Mouse (Mus musculus): Measurements from ENCODE around the gene Zfp423. TPM values are rescaled to one million over a fixed set of nuclear protein-coding genes. Genes with fewer than 3 reads are reported as not detected.

Gene Zfp423
- polyA plus RNA-seq, 1 experiment from 2014 or later = 7.0 TPM

DNA sequence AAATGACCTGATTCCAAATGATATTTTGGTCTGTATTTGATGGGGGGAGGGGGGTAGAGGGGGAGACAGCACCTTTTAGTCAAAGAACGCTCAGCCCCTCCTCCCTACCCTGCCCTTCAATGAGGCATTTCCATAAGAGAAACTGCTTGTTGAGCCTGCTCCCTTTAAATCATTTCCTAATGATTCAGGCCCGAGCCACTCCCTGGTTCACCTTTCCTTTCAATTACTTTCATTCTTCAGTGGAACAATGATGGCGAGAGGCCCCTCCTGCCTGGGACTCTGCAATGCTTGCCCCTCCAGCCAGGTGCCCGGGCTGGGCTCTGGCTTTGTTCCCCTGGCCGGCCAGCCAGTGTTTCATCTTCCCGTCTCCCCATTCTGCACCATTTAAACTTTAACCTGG is 329.7 kb downstream of the Zfp423 start:
- no peaks in the 10 kb centered on the region; the same call in 1 of the 2 replicates for H3K4me1 ChIP-seq (ENCODE audit: control insufficient read depth, insufficient read depth, low read length)
- no peak overlapping the region for H3K4me3 ChIP-seq (replicated peaks; ENCODE audit: low read length)
- no peak overlapping the region for H3K4me2 ChIP-seq (ENCODE audit: low read depth, low read length)
- ATAC-seq (ENCODE audit: insufficient read depth, low FRiP score) = no peak
- no peak overlapping the region for H3K9ac ChIP-seq (ENCODE audit: low read length)
- H3K27ac ChIP-seq (ENCODE audit: low read length) = no peak overlapping the region
- WGBS = 40% methylated on average over 6 of the region's 6 CpGs
- H3K9me3 ChIP-seq (replicated peaks; ENCODE audit: control insufficient read depth, low read length) = no peaks in the 10 kb centered on the region
- H3K27me3 ChIP-seq (ENCODE audit: control insufficient read depth, insufficient read depth, low read length) = no peaks in the 10 kb centered on the region
- no peaks in the 10 kb centered on the region for H3K36me3 ChIP-seq (ENCODE audit: control insufficient read depth, insufficient read depth, low read length)

DNA sequence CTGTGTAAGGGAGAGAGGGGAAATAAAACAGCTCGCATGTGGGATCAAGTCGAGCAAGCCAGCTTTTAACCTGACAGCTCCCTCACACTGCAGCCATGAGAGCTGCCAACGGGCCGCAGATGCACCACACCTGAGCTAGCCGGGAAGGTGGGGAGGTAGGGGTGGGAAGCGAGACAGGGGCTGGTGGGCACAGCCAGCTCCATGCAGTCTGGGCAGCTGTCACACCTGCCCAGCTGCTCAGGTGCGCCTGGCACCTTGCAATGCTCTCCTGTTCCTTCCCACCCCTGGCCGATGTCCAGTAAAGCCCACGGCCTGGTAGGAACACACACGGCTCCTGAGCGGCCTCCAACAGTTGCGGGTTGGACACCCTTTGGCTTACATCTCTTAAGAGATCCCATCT is 338.2 kb downstream of the Zfp423 start:
- WGBS = 78% methylated on average over 12 of the region's 12 CpGs
- Histone ChIP-seq H3K4me2 (ENCODE audit: low read depth, low read length) (no peak overlapping the region), H3K27ac (ENCODE audit: low read length) (no peak overlapping the region), H3K27me3 (ENCODE audit: control insufficient read depth, insufficient read depth, low read length) (no peaks in the 10 kb centered on the region), H3K4me1 (ENCODE audit: control insufficient read depth, insufficient read depth, low read length) (no peaks in the 10 kb centered on the region), H3K9ac (ENCODE audit: low read length) (no peak overlapping the region), H3K4me3 (replicated peaks; ENCODE audit: low read length) (no peak overlapping the region), H3K36me3 (ENCODE audit: control insufficient read depth, insufficient read depth, low read length) (no peaks in the 10 kb centered on the region), H3K9me3 (replicated peaks; ENCODE audit: control insufficient read depth, low read length) (no peaks in the 10 kb centered on the region)
- no peak for ATAC-seq (ENCODE audit: insufficient read depth, low FRiP score)

DNA sequence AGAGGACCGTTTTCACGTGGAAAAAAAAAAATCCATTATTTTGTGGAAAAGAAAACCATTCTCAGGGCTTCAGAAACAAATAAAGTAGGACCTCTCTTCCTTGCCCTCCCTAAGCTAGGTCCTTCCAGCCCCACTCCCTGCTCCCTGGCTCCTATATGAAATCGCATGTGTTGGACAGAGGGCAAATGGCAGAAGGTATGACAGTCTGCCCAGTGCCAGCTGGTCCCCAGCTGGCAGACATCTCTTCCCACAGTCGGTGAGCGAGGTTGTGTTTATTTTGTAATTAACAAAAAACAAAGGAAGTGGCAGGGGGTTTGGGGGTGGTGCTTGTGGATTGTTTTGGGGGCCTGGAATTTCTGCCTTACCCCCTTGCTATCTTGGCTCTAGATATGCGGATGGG is 339.2 kb downstream of the Zfp423 start:
- Histone ChIP-seq H3K9ac (ENCODE audit: low read length) (no peak overlapping the region), H3K27ac (ENCODE audit: low read length) (no peak overlapping the region), H3K9me3 (replicated peaks; ENCODE audit: control insufficient read depth, low read length) (no peaks in the 10 kb centered on the region), H3K36me3 (ENCODE audit: control insufficient read depth, insufficient read depth, low read length) (no peaks in the 10 kb centered on the region), H3K4me3 (replicated peaks; ENCODE audit: low read length) (no peak overlapping the region), H3K4me1 (ENCODE audit: control insufficient read depth, insufficient read depth, low read length) (no peaks in the 10 kb centered on the region), H3K4me2 (ENCODE audit: low read depth, low read length) (no peak overlapping the region), H3K27me3 (ENCODE audit: control insufficient read depth, insufficient read depth, low read length) (no peaks in the 10 kb centered on the region)
- WGBS = 62% methylated on average over 6 of the region's 6 CpGs
- ATAC-seq (ENCODE audit: insufficient read depth, low FRiP score) = no peak

DNA sequence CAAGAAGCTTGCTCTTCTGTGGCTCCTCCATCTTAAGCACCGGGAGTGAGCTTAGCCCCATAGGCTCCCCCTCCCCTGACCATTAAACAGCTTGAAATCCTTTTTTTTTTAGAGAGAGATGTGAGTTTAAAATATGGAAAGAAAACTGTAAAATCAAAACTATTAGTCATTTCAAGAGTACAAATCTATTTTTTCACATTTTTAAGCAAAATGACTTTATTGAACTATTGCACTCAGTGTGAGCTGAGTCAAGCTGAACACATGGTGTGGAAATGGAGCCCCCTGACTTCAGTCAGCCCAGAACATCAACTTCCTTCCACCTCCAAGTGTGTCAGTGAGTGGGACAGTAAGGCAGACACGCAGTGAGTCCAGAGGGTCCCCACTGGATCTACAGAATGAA is 339.9 kb downstream of the Zfp423 start:
- Histone ChIP-seq H3K27ac (ENCODE audit: low read length) (no peak overlapping the region), H3K27me3 (ENCODE audit: control insufficient read depth, insufficient read depth, low read length) (no peaks in the 10 kb centered on the region), H3K4me1 (ENCODE audit: control insufficient read depth, insufficient read depth, low read length) (no peaks in the 10 kb centered on the region), H3K4me3 (replicated peaks; ENCODE audit: low read length) (no peak overlapping the region), H3K9me3 (replicated peaks; ENCODE audit: control insufficient read depth, low read length) (no peaks in the 10 kb centered on the region), H3K4me2 (ENCODE audit: low read depth, low read length) (no peak overlapping the region), H3K9ac (ENCODE audit: low read length) (0 out of 2 replicates have a peak overlapping the region, but pooled peaks have one; percentile 5), H3K36me3 (ENCODE audit: control insufficient read depth, insufficient read depth, low read length) (no peaks in the 10 kb centered on the region)
- no peak for ATAC-seq (ENCODE audit: insufficient read depth, low FRiP score)
- 72% methylated on average over 2 of the region's 2 CpGs for WGBS

DNA sequence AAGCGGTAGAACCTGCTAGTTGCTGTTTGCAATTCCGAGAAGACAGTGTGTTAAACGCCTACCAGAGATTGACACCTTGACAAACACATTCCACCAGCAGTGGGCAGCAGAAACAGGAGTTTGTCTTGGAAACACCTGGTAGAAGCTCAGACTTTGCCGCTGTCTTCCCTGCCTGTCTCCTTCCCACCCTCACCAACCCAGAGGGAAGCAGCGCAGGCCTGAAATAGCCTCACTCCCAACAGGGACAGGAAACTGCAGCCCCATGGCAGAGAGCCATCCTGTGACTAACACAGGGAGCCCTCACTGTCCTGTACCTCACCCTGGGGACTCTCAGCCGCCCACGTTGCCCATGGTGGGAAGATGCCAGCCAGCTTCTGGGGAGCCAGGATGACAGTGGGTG is 340.3 kb downstream of the Zfp423 start:
- Histone ChIP-seq H3K4me1 (ENCODE audit: control insufficient read depth, insufficient read depth, low read length) (no peaks in the 10 kb centered on the region), H3K27ac (ENCODE audit: low read length) (no peak overlapping the region), H3K9ac (ENCODE audit: low read length) (0 out of 2 replicates have a peak overlapping the region, but pooled peaks have one; percentile 5), H3K4me3 (replicated peaks; ENCODE audit: low read length) (no peak overlapping the region), H3K9me3 (replicated peaks; ENCODE audit: control insufficient read depth, low read length) (no peaks in the 10 kb centered on the region), H3K4me2 (ENCODE audit: low read depth, low read length) (no peak overlapping the region), H3K36me3 (ENCODE audit: control insufficient read depth, insufficient read depth, low read length) (no peaks in the 10 kb centered on the region), H3K27me3 (ENCODE audit: control insufficient read depth, insufficient read depth, low read length) (no peaks in the 10 kb centered on the region)
- 32% methylated on average over 7 of the region's 7 CpGs for WGBS
- no peak for ATAC-seq (ENCODE audit: insufficient read depth, low FRiP score)

DNA sequence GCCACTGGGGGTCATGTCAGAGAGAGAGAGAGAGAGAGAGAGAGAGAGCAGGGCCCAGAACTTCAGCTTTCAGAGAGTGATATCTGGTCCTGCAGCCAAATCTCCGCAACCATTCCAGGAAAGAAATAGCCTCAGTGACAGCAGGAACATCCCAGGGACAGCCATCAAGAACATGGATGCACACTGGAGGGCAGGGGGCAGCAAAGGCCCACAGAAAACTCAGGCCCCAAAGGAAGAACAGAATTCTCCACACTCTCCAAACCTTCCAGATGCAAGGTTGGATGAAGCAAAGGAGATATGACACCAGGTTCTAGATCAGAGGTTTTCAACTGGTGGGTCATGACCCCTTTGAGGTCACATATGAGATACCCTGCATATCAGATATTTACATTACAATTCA is 345.7 kb downstream of the Zfp423 start:
- Histone ChIP-seq H3K27ac (ENCODE audit: low read length) (no peak overlapping the region), H3K4me3 (replicated peaks; ENCODE audit: low read length) (no peak overlapping the region), H3K27me3 (ENCODE audit: control insufficient read depth, insufficient read depth, low read length) (no peaks in the 10 kb centered on the region), H3K9me3 (replicated peaks; ENCODE audit: control insufficient read depth, low read length) (no peaks in the 10 kb centered on the region), H3K36me3 (ENCODE audit: control insufficient read depth, insufficient read depth, low read length) (no peaks in the 10 kb centered on the region), H3K4me1 (ENCODE audit: control insufficient read depth, insufficient read depth, low read length) (no peaks in the 10 kb centered on the region), H3K9ac (ENCODE audit: low read length) (no peak overlapping the region), H3K4me2 (ENCODE audit: low read depth, low read length) (no peak overlapping the region)
- ATAC-seq (ENCODE audit: insufficient read depth, low FRiP score) = no peak
- 95% methylated on average over 1 of the region's 1 CpGs for WGBS

Other genes starting within 250 kb of the Zfp423 start
- 51.1 and 52.1 TPM in 2 replicates for gene Cnep1r1, start 159.2 kb upstream of the Zfp423 start, polyA plus RNA-seq (2015; fragmentation: Nextera tagmentation; extraction: Ambion mirVana)
- 34.6 and 35.0 TPM in 2 replicates for gene Heatr3, start 178.3 kb upstream of the Zfp423 start, polyA plus RNA-seq (2015; fragmentation: Nextera tagmentation; extraction: Ambion mirVana)
- gene Tent4b, start 239.6 kb upstream of the Zfp423 start, polyA plus RNA-seq (2015; fragmentation: Nextera tagmentation; extraction: Ambion mirVana) = 5.6 and 5.9 TPM in 2 replicates